Mouse (Mus musculus) heart, adult 2 months (tissue): Measurements from ENCODE around the gene Ccdc146.

Experiments used
- CTCF ChIP-seq: fragments of 200-600 bp; IDR thresholded peaks from 2 replicates; pipeline ENCODE4 v1.8.1; 2022; ENCODE audit warnings: antibody characterized with exemption, mild to moderate bottlenecking, moderate library complexity
- POLR2A ChIP-seq: fragments of 200-500 bp; IDR thresholded peaks from 2 replicates; pipeline ENCODE4 v1.6.1; 2011; ENCODE audit warnings: mild to moderate bottlenecking, low read depth, low read length, control low read depth; ENCODE audit not compliant: insufficient read depth

DNA sequence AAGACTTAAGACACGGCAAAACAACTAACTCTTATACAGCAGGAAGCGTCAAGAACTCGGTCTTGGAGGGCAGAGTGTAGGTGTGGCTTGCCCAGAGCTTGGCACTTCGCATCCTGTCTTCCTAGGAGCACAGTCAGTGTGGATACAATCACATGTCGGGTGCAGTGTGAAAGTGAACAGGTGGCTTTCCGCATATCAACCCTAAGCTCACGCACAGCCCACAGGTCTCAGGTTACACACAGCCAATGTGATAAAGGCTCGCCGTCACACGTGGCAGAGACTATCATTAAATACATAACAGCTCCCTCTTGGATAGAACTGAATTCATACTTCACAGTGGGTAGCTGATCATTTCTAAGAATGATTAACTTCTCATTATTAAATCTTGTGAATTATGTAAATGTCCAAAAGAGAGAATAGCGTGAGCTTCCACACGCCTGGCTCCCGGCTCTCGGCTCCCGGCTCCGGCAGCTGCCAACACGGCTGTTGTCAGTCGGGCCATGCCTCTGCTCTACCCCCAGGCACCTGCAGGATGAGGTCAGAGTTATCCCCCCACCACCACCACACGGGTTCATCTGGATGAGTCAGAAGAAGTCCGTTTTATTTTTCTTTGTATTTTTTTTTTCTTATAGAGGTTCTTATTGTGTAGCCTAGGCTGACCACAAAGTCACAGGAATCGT, 125.3 kb downstream of the Ccdc146 start:
- no peak for TF ChIP-seq CTCF
- no peak for TF ChIP-seq POLR2A
